Mouse (Mus musculus): ENCODE data around the gene Cluh. TPM values are rescaled to one million over a fixed set of nuclear protein-coding genes. Genes with fewer than 3 reads are reported as not detected.
A peak's percentile ranks its signal among the peaks of the same experiment; 100 is the strongest.

Cluh gene
- polyA plus RNA-seq, 1 experiment from 2014 or later, result 18.7 TPM

DNA sequence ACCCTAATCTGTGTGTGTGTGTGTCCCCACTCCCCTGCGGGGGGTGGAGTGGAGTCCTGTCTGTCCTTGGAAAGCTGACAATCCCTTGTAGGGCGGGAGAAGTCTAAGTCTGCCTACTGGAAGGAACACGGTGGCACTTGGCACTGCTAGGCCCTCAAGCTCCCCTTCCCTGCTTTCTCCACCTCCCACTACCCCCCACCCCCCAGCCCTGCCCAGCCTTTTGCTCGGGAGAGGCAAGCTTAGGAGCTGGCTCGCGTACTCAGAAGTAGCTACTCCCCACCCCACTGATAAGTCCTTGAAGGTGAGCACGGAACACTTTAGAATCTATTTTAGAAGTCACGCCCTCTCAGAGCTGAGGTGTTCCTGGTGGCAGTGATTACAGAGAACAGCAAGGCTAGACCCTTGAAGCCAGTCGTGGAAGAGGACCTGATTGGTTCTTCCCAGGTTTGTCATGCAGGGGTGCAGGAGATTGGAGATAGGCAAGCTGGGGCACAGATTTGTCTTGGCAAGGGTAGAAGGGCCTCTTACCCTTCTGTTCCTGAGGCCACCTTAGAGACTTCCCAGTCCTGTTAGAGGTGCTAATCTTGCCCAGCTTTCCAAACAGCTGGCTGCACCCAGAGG lies 10.4 kb upstream of the Cluh start:
- Histone ChIP-seq H3K4me2 (ENCODE audit: low read length) (peak overlapping the region; percentile 74), H3K36me3 (ENCODE audit: control insufficient read depth, insufficient read depth, low read length) (no peaks in the 10 kb centered on the region), H3K27me3 (replicated peaks; ENCODE audit: control insufficient read depth, insufficient read depth, low read length) (no peaks in the 10 kb centered on the region), H3K4me1 (ENCODE audit: control insufficient read depth, insufficient read depth, low read depth, low read length) (peaks cover 8% of the 10 kb centered on the region), H3K9ac (ENCODE audit: low read depth, low read length) (peak overlapping the region; percentile 72), H3K9me3 (ENCODE audit: control insufficient read depth, low read length) (no peaks in the 10 kb centered on the region), H3K4me3 (ENCODE audit: low read length) (peak overlapping the region; percentile 47), H3K27ac (ENCODE audit: low read depth, low read length) (peak overlapping the region; percentile 96)
- ATAC-seq, result peak; percentile 64
- 14% methylated on average over 9 of the region's 9 CpGs for WGBS

DNA sequence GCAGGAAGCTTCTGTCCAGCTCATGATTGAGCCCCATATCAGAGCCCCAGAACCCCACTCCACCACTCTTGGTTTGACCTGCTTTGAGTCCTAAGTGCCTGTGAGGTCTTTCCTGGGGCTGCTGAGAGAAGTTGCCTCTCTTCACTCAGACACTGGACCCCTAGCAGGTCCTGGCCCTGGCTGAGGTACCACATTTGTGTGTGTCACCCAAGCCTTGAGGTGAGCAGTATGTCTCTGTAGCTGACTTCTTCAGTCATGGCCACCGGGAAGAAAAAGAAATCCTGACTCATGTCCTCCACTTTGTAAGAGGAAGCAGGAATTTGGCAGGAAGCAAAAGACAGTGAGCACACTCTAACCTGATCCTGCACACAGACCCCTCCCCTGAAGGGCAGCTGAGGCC lies 9.7 kb upstream of the Cluh start:
- Histone ChIP-seq H3K9ac (ENCODE audit: low read depth, low read length) (no peak overlapping the region), H3K27ac (ENCODE audit: low read depth, low read length) (no peak overlapping the region), H3K4me3 (ENCODE audit: low read length) (no peak overlapping the region), H3K27me3 (replicated peaks; ENCODE audit: control insufficient read depth, insufficient read depth, low read length) (no peaks in the 10 kb centered on the region), H3K9me3 (ENCODE audit: control insufficient read depth, low read length) (no peaks in the 10 kb centered on the region), H3K4me2 (ENCODE audit: low read length) (no peak overlapping the region), H3K4me1 (ENCODE audit: control insufficient read depth, insufficient read depth, low read depth, low read length) (peaks cover 8% of the 10 kb centered on the region), H3K36me3 (ENCODE audit: control insufficient read depth, insufficient read depth, low read length) (no peaks in the 10 kb centered on the region)
- WGBS, result 78% methylated on average over 1 of the region's 1 CpGs
- ATAC-seq, result no peak

DNA sequence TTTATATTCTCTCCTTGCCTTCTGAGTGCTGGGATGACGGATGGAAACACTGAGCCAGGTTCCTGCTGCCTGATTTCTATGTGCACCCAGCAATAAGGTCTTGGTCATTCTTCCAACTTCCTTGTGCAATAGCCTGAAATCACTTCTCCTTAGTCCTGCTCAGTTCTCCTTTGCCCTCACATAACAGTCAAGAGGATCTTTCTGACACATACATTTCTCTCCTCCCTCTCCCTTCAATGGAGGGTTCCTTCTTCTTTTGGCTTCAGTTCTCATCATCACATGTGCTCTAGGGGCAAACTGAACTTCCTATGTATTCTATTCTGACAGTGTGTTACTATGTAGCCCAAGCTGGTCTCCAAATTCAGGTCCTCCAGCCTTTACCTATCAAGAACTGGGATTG lies 1.3 kb upstream of the Cluh start:
- H3K4me3 ChIP-seq (ENCODE audit: low read length), result no peak overlapping the region
- H3K4me2 ChIP-seq (ENCODE audit: low read length), result no peak overlapping the region
- H3K9ac ChIP-seq (ENCODE audit: low read depth, low read length), result no peak overlapping the region
- no peaks in the 10 kb centered on the region for H3K27me3 ChIP-seq (replicated peaks; ENCODE audit: control insufficient read depth, insufficient read depth, low read length)
- ATAC-seq, result no peak
- no peaks in the 10 kb centered on the region for H3K36me3 ChIP-seq (ENCODE audit: control insufficient read depth, insufficient read depth, low read length)
- H3K4me1 ChIP-seq (ENCODE audit: control insufficient read depth, insufficient read depth, low read depth, low read length), result peaks cover 32% of the 10 kb centered on the region
- no peaks in the 10 kb centered on the region for H3K9me3 ChIP-seq (ENCODE audit: control insufficient read depth, low read length)
- H3K27ac ChIP-seq (ENCODE audit: low read depth, low read length), result no peak overlapping the region
- 100% methylated on average over 1 of the region's 1 CpGs for WGBS

DNA sequence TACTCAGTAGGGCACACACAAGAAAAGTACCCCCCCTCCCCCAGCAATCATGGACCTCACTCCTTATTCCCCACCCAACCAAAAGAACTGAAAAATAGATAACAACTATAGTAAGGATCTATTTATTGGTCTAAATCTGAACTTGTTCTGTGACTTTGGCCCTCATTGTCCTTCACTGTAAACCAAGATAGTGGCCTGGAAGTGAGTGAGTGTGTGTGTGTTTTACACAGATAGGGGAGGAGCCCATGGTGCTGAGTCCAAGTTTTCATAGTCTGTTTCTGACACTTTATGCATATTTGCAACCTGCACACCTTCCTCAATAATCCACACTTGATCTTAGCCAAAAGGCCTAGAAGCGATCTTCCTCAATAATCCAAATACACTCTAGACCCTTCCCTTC lies 619 bp upstream of the Cluh start:
- Histone ChIP-seq H3K36me3 (ENCODE audit: control insufficient read depth, insufficient read depth, low read length) (no peaks in the 10 kb centered on the region), H3K27me3 (replicated peaks; ENCODE audit: control insufficient read depth, insufficient read depth, low read length) (no peaks in the 10 kb centered on the region), H3K4me2 (ENCODE audit: low read length) (peak overlapping the region; percentile 91), H3K4me3 (ENCODE audit: low read length) (peak overlapping the region; percentile 75), H3K4me1 (ENCODE audit: control insufficient read depth, insufficient read depth, low read depth, low read length) (peaks cover 37% of the 10 kb centered on the region), H3K27ac (ENCODE audit: low read depth, low read length) (peak overlapping the region; percentile 66), H3K9me3 (ENCODE audit: control insufficient read depth, low read length) (no peaks in the 10 kb centered on the region), H3K9ac (ENCODE audit: low read depth, low read length) (peak overlapping the region; percentile 84)
- ATAC-seq, result peak; percentile 28; the same call in 1 of the 2 replicates
- 4% methylated on average over 1 of the region's 1 CpGs for WGBS

DNA sequence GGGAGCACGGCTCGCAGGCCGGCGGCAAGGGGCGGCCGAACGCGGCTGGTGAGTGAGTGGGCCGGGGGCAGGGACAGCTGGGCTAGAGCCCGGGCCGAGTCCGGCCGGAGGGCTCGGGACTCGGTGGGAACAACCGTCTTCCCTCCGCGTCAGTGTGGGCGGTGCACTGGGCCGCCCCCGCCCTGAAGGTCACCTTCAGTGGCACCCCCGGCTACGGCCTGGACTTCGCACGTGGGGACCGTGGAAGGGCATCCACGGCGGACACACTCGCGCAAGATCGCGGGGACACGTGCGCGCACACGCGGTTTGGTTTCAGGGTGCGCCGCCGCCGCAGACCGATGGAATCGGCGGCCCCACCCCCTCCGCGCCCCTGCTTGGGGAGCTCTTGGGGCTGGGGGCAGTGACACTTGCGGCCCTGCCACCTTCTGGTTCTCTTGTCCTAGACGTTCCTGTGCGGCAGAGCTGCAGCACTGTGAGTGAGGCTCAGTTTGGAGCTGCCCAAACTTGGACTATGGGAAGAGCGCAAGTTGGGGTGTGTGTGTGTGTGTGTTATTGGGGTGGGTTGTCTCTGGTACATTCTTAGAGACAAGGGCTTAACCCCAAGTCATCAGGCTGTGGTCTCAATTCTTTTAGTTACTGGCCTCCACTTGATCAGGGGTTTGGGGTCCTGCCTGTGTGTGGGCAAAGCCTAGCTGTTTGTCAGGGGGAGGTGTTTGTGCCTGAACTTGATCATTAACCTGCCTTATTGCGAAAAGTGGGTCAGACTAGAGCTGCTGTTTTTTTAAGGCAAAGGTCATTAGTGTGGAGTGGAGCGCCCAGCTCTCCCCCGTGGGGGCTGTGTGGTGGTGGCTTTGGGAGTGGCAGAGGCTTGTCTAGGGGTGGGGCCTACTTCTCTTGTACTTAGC lies 604 bp downstream of the Cluh start:
- peak overlapping the region; percentile 84 for H3K9ac ChIP-seq (ENCODE audit: low read depth, low read length)
- peak overlapping the region; percentile 91 for H3K4me2 ChIP-seq (ENCODE audit: low read length)
- H3K36me3 ChIP-seq (ENCODE audit: control insufficient read depth, insufficient read depth, low read length), result no peaks in the 10 kb centered on the region
- H3K4me1 ChIP-seq (ENCODE audit: control insufficient read depth, insufficient read depth, low read depth, low read length), result peaks cover 37% of the 10 kb centered on the region
- no peaks in the 10 kb centered on the region for H3K9me3 ChIP-seq (ENCODE audit: control insufficient read depth, low read length)
- H3K4me3 ChIP-seq (ENCODE audit: low read length), result peak overlapping the region; percentile 75
- 2% methylated on average over 53 of the region's 53 CpGs for WGBS
- ATAC-seq, result peak; percentile 53
- no peaks in the 10 kb centered on the region for H3K27me3 ChIP-seq (replicated peaks; ENCODE audit: control insufficient read depth, insufficient read depth, low read length)
- peak overlapping the region; percentile 66 for H3K27ac ChIP-seq (ENCODE audit: low read depth, low read length)

GRCm38 (mm10) chr11:74650576-74651100 lies 1.3 kb downstream of the Cluh start:
- no peak for ATAC-seq
- Histone ChIP-seq H3K36me3 (ENCODE audit: control insufficient read depth, insufficient read depth, low read length) (no peaks in the 10 kb centered on the region), H3K4me1 (ENCODE audit: control insufficient read depth, insufficient read depth, low read depth, low read length) (peaks cover 37% of the 10 kb centered on the region), H3K27me3 (replicated peaks; ENCODE audit: control insufficient read depth, insufficient read depth, low read length) (no peaks in the 10 kb centered on the region), H3K27ac (ENCODE audit: low read depth, low read length) (no peak overlapping the region), H3K9ac (ENCODE audit: low read depth, low read length) (peak overlapping the region; percentile 84; the same call in 1 of the 2 replicates), H3K4me3 (ENCODE audit: low read length) (peak overlapping the region; percentile 75), H3K4me2 (ENCODE audit: low read length) (peak overlapping the region; percentile 91), H3K9me3 (ENCODE audit: control insufficient read depth, low read length) (no peaks in the 10 kb centered on the region)
- 51% methylated on average over 4 of the region's 4 CpGs for WGBS

GRCm38 (mm10) chr11:74652791-74653191 lies 3.5 kb downstream of the Cluh start:
- Histone ChIP-seq H3K4me2 (ENCODE audit: low read length) (0 out of 2 replicates have a peak overlapping the region, but pooled peaks have one; percentile 2), H3K9ac (ENCODE audit: low read depth, low read length) (no peak overlapping the region)

DNA sequence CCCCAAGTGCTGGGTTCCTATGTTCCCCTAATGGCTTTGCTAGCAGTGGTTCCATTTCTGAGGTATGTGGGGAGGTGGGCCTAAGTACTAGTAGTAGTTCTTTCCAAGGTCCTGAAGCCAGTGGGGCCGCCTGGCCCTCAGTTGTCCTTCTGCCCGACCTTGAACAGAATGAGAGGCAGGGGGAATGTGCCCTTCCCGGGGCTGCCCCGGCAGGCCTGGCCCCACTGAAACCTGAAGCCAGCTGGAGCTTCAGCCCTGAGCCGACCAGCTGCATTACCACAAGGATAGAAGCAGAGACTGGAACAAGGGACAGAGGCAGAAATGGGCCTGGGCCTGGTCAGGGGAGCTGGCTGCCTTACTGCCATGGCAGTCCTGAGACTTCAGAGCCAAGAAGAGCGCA lies 4.1 kb downstream of the Cluh start:
- peaks cover 12% of the 10 kb centered on the region for H3K36me3 ChIP-seq (ENCODE audit: control insufficient read depth, insufficient read depth, low read length)
- H3K4me3 ChIP-seq (ENCODE audit: low read length), result no peak overlapping the region
- peak overlapping the region; percentile 64; the same call in 1 of the 2 replicates for H3K27ac ChIP-seq (ENCODE audit: low read depth, low read length)
- ATAC-seq, result no peak
- H3K9ac ChIP-seq (ENCODE audit: low read depth, low read length), result no peak overlapping the region
- H3K27me3 ChIP-seq (replicated peaks; ENCODE audit: control insufficient read depth, insufficient read depth, low read length), result no peaks in the 10 kb centered on the region
- H3K4me2 ChIP-seq (ENCODE audit: low read length), result no peak overlapping the region
- H3K9me3 ChIP-seq (ENCODE audit: control insufficient read depth, low read length), result no peaks in the 10 kb centered on the region
- 68% methylated on average over 6 of the region's 6 CpGs for WGBS
- H3K4me1 ChIP-seq (ENCODE audit: control insufficient read depth, insufficient read depth, low read depth, low read length), result peaks cover 37% of the 10 kb centered on the region

More at GRCm38 (mm10) chr11:74652791-74653191, 3.5 kb downstream of the Cluh start:
- Histone ChIP-seq H3K27me3 (replicated peaks; ENCODE audit: control insufficient read depth, insufficient read depth, low read length) (no peaks in the 10 kb centered on the region), H3K4me3 (ENCODE audit: low read length) (no peak overlapping the region), H3K36me3 (ENCODE audit: control insufficient read depth, insufficient read depth, low read length) (peaks cover 6% of the 10 kb centered on the region), H3K9me3 (ENCODE audit: control insufficient read depth, low read length) (no peaks in the 10 kb centered on the region), H3K4me1 (ENCODE audit: control insufficient read depth, insufficient read depth, low read depth, low read length) (peaks cover 37% of the 10 kb centered on the region), H3K27ac (ENCODE audit: low read depth, low read length) (peak overlapping the region; percentile 64)
- no peak for ATAC-seq
- WGBS, result 60% methylated on average over 4 of the region's 4 CpGs

GRCm38 (mm10) chr11:74655941-74656340 lies 6.6 kb downstream of the Cluh start:
- H3K9me3 ChIP-seq (ENCODE audit: control insufficient read depth, low read length), result no peaks in the 10 kb centered on the region
- 86% methylated on average over 3 of the region's 3 CpGs for WGBS
- no peaks in the 10 kb centered on the region for H3K27me3 ChIP-seq (replicated peaks; ENCODE audit: control insufficient read depth, insufficient read depth, low read length)
- H3K4me3 ChIP-seq (ENCODE audit: low read length), result no peak overlapping the region
- H3K9ac ChIP-seq (ENCODE audit: low read depth, low read length), result no peak overlapping the region
- H3K36me3 ChIP-seq (ENCODE audit: control insufficient read depth, insufficient read depth, low read length), result peaks cover 26% of the 10 kb centered on the region
- H3K27ac ChIP-seq (ENCODE audit: low read depth, low read length), result no peak overlapping the region
- peaks cover 25% of the 10 kb centered on the region for H3K4me1 ChIP-seq (ENCODE audit: control insufficient read depth, insufficient read depth, low read depth, low read length)
- ATAC-seq, result no peak
- no peak overlapping the region for H3K4me2 ChIP-seq (ENCODE audit: low read length)
